In the genomic region with DNA sequence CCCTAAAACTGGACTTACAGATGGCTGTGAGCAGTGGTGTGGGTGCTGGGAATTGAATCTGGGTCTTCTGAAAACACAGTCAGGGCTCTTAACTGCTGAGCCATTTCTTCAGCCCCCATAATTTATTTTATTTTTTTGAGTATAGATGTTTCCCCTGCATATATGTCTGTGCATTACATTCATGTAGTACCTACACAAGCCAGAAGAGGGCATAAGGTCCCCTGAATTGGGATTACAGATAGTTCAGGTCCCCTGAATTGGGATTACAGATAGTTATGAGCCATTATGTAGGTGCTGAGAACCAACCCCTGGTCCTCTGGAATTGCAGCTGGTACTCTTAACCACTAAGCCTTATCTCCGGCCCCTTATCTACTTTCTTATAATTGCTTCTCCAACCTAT, we compare ENCODE assay signal across 10 mouse cellular contexts. TPM values are rescaled to one million over a fixed set of nuclear protein-coding genes. Genes with fewer than 3 reads are reported as not detected.
A peak's percentile ranks its signal among the peaks of the same experiment; 100 is the strongest.
DNase-seq lines count a peak whose midpoint lies in the region; ATAC-seq and TF ChIP-seq lines count a peak whose summit lies in the region.
"Had no signal": no experiment of that assay in that cellular context is flagged by ENCODE, and none has a peak within 500 bp of the region (broad histone marks: within the 10 kb centered on the region; RNA-seq: fewer than 3 reads in every experiment).

No protein-coding gene starts in this region.

- DNase-seq in adrenal gland, postnatal 14 days, result peak; percentile 20
- DNase-seq in adrenal gland, postnatal 4 days (ENCODE audit: low spot score in 2 of 2), result no peak
- no peak for DNase-seq in liver, embryonic 14.5 days (ENCODE audit: low read depth in 3 of 3, low spot score in 3 of 3)
- no peak for DNase-seq in liver, embryonic 11.5 days (ENCODE audit: low spot score)
- peak; percentile 39 for DNase-seq in c-Kit-positive CD71-positive TER-119-negative erythroid progenitor cells, embryonic 14.5 days (ENCODE audit: low read depth)
- DNase-seq in mesoderm, embryonic 11.5 days (ENCODE audit: low read depth, low spot score), result peak; percentile 22
- no peak for DNase-seq in limb, embryonic 10.5 days (ENCODE audit: low spot score)
- DNase-seq: layer of hippocampus, adult 9-11 months had no signal

- 59% methylated on average over 1 of the region's 1 CpGs for WGBS in liver, embryonic 14.5 days (ENCODE audit: insufficient replicate concordance)
- 73% methylated on average over 1 of the region's 1 CpGs for WGBS in liver, embryonic 11.5 days
- 95% methylated on average over 1 of the region's 1 CpGs for WGBS in limb, embryonic 10.5 days
- WGBS in hindbrain, embryonic 16.5 days, result 96% methylated on average over 1 of the region's 1 CpGs

- TF ChIP-seq CTCF in liver, embryonic 14.5 days (IDR thresholded peaks at IDR 0.05; ENCODE audit: low read depth), result peak; percentile 49

- no peak overlapping the region for H3K4me2 ChIP-seq in liver, embryonic 14.5 days (ENCODE audit: low read depth)
- H3K4me2 ChIP-seq in liver, embryonic 11.5 days, result no peak overlapping the region
- no peak overlapping the region for H3K4me2 ChIP-seq in hindbrain, embryonic 16.5 days (ENCODE audit: low read length)

- no peak for ATAC-seq in liver, embryonic 14.5 days (ENCODE audit: insufficient read depth)
- ATAC-seq in liver, embryonic 11.5 days (replicated peaks; ENCODE audit: low FRiP score), result no peak
- ATAC-seq in hindbrain, embryonic 16.5 days, result no peak

- H3K27me3 ChIP-seq in liver, embryonic 14.5 days (ENCODE audit: control insufficient read depth, insufficient read depth, low read length), result no peaks in the 10 kb centered on the region
- no peaks in the 10 kb centered on the region for H3K27me3 ChIP-seq in liver, embryonic 11.5 days (replicated peaks; ENCODE audit: control insufficient read depth, insufficient read depth, low read length)
- no peaks in the 10 kb centered on the region for H3K27me3 ChIP-seq in limb, embryonic 10.5 days (ENCODE audit: low read depth, poor library complexity, severe bottlenecking)
- H3K27me3 ChIP-seq in hindbrain, embryonic 16.5 days (replicated peaks; ENCODE audit: control insufficient read depth, insufficient read depth, low read length), result no peaks in the 10 kb centered on the region
- H3K27me3 ChIP-seq: megakaryocyte, embryonic 14.5 days had no signal

- peaks cover 0 to 3% of the 10 kb centered on the region in 2 experiments; a peak in 1 of 4 replicates for H3K4me1 ChIP-seq in liver, embryonic 14.5 days (replicated peaks; ENCODE audit: control insufficient read depth in 2 of 2, insufficient read depth in 2 of 2, low read length in 1 of 2)
- H3K4me1 ChIP-seq in liver, embryonic 11.5 days (replicated peaks; ENCODE audit: control insufficient read depth, insufficient read depth, low read length), result peaks cover 2% of the 10 kb centered on the region; the same call in 1 of the 2 replicates
- H3K4me1 ChIP-seq in limb, embryonic 10.5 days, result no peaks in the 10 kb centered on the region
- H3K4me1 ChIP-seq in hindbrain, embryonic 16.5 days (ENCODE audit: control insufficient read depth, insufficient read depth, low read depth, low read length), result no peaks in the 10 kb centered on the region

- no peaks in the 10 kb centered on the region for H3K9me3 ChIP-seq in liver, embryonic 14.5 days (ENCODE audit: control insufficient read depth, low read length)
- H3K9me3 ChIP-seq in liver, embryonic 11.5 days (ENCODE audit: control insufficient read depth, low read length), result no peaks in the 10 kb centered on the region
- no peaks in the 10 kb centered on the region for H3K9me3 ChIP-seq in limb, embryonic 10.5 days (replicated peaks)
- H3K9me3 ChIP-seq in hindbrain, embryonic 16.5 days (ENCODE audit: control insufficient read depth, low read length), result no peaks in the 10 kb centered on the region
- H3K9me3 ChIP-seq: megakaryocyte, embryonic 14.5 days had no signal

- no peak overlapping the region for H3K27ac ChIP-seq in liver, embryonic 14.5 days
- no peak overlapping the region for H3K27ac ChIP-seq in liver, embryonic 11.5 days (ENCODE audit: low read depth, low read length)
- H3K27ac ChIP-seq in limb, embryonic 10.5 days, result no peak overlapping the region
- no peak overlapping the region for H3K27ac ChIP-seq in hindbrain, embryonic 16.5 days (ENCODE audit: low read depth, low read length)

- peaks cover 15% of the 10 kb centered on the region for H3K36me3 ChIP-seq in liver, embryonic 14.5 days (replicated peaks; ENCODE audit: control insufficient read depth, insufficient read depth, low read depth)
- H3K36me3 ChIP-seq in liver, embryonic 11.5 days (ENCODE audit: control insufficient read depth, insufficient read depth, low read length), result peaks cover 11% of the 10 kb centered on the region
- peaks cover 33% of the 10 kb centered on the region for H3K36me3 ChIP-seq in limb, embryonic 10.5 days
- peaks cover 15% of the 10 kb centered on the region for H3K36me3 ChIP-seq in hindbrain, embryonic 16.5 days (ENCODE audit: control insufficient read depth, insufficient read depth, low read length)

- H3K9ac ChIP-seq in liver, embryonic 14.5 days (replicated peaks), result no peak overlapping the region
- no peak overlapping the region for H3K9ac ChIP-seq in liver, embryonic 11.5 days (ENCODE audit: low read depth, low read length)
- H3K9ac ChIP-seq in hindbrain, embryonic 16.5 days (ENCODE audit: low read depth, low read length), result no peak overlapping the region

- H3K4me3 ChIP-seq in liver, embryonic 14.5 days (ENCODE audit: insufficient read depth in 1 of 2, low read depth in 2 of 2, low read length in 2 of 2), result no peak overlapping the region
- H3K4me3 ChIP-seq in liver, embryonic 11.5 days (ENCODE audit: low read depth, low read length), result no peak overlapping the region
- H3K4me3 ChIP-seq in limb, embryonic 10.5 days, result no peak overlapping the region
- H3K4me3 ChIP-seq in hindbrain, embryonic 16.5 days (ENCODE audit: low read length), result no peak overlapping the region
- H3K4me3 ChIP-seq: megakaryocyte, embryonic 14.5 days had no signal

- TF ChIP-seq EP300 in liver, embryonic 14.5 days (IDR thresholded peaks at IDR 0.05; ENCODE audit: low read depth), result no peak

RNA-seq across cellular contexts. Expression of a gene that starts 16.3 kb away (rescaled TPM):
- 33.5 and 35.6 TPM in 2 replicates for total RNA-seq in adrenal gland, postnatal 14 days (2021)
- 10 to 100 TPM; 45.1 to 50.9 TPM for total RNA-seq in adrenal gland, postnatal 4 days (2021)
- 7.4 and 9.6 TPM in 2 replicates for polyA plus RNA-seq in liver, embryonic 14.5 days (2012; rRNA removed)
- polyA plus RNA-seq in liver, embryonic 14.5 days (2014; fragmentation: Nextera tagmentation; extraction: Ambion mirVana), result 9.7 and 11.2 TPM in 2 replicates
- 26.9 and 29.9 TPM in 2 replicates for polyA plus RNA-seq in liver, embryonic 11.5 days (2014; fragmentation: Nextera tagmentation; extraction: Ambion mirVana)
- polyA plus RNA-seq in limb, embryonic 10.5 days (2016; fragmentation: Nextera tagmentation; extraction: Ambion mirVana), result 16.4 and 19.6 TPM in 2 replicates
- 22.9 and 24.6 TPM in 2 replicates for polyA plus RNA-seq in hindbrain, embryonic 16.5 days (2015; fragmentation: Nextera tagmentation; extraction: Ambion mirVana)

RNA-seq across cellular contexts. Expression of a gene that starts 16.5 kb away (rescaled TPM):
- total RNA-seq in adrenal gland, postnatal 14 days (2021), result 57.8 and 58.8 TPM in 2 replicates
- total RNA-seq in adrenal gland, postnatal 4 days (2021), result 10 to 100 TPM; 79.7 to 82.3 TPM
- 17.3 and 22.4 TPM in 2 replicates for polyA plus RNA-seq in liver, embryonic 14.5 days (2012; rRNA removed)
- 36.6 and 41.3 TPM in 2 replicates for polyA plus RNA-seq in liver, embryonic 14.5 days (2014; fragmentation: Nextera tagmentation; extraction: Ambion mirVana)
- 48.6 and 56.8 TPM in 2 replicates for polyA plus RNA-seq in liver, embryonic 11.5 days (2014; fragmentation: Nextera tagmentation; extraction: Ambion mirVana)
- polyA plus RNA-seq in limb, embryonic 10.5 days (2016; fragmentation: Nextera tagmentation; extraction: Ambion mirVana), result 42.2 and 48.7 TPM in 2 replicates
- 50.0 and 51.1 TPM in 2 replicates for polyA plus RNA-seq in hindbrain, embryonic 16.5 days (2015; fragmentation: Nextera tagmentation; extraction: Ambion mirVana)

Comparison
In these comparisons a context has a peak if more than half of its experiments do, and no peak if none do; other contexts are left out.
1. DNase-seq: peak in adrenal gland, postnatal 14 days (single experiment), c-Kit-positive CD71-positive TER-119-negative erythroid progenitor cells, embryonic 14.5 days (single experiment) and mesoderm, embryonic 11.5 days (single experiment); none in adrenal gland, postnatal 4 days (0 of 2), liver, embryonic 14.5 days (0 of 3), liver, embryonic 11.5 days (single experiment) and limb, embryonic 10.5 days (single experiment).